Comparison of ENCODE assay signal across 16 mouse cellular contexts in genomic region chr5:139610610-139611520, GRCm38 (mm10).
DNase-seq lines count a peak whose midpoint lies in the region; ATAC-seq lines count a peak whose summit lies in the region.
"Had no signal": no experiment of that assay in that cellular context is flagged by ENCODE, and none has a peak within 500 bp of the region (broad histone marks: within the 10 kb centered on the region; RNA-seq: fewer than 3 reads in every experiment).

No protein-coding gene starts in this region.

- no peak overlapping the region for H3K4me3 ChIP-seq in hindbrain, embryonic 14.5 days (replicated peaks; ENCODE audit: low read length)
- H3K4me3 ChIP-seq in neural tube, embryonic 14.5 days (ENCODE audit: low read depth, low read length), result no peak overlapping the region
- no peak overlapping the region for H3K4me3 ChIP-seq in liver, embryonic 11.5 days (ENCODE audit: low read depth, low read length)
- H3K4me3 ChIP-seq: embryonic facial prominence, embryonic 15.5 days; myocyte had no signal

- 34% methylated on average over 28 of the region's 28 CpGs for WGBS in hindbrain, embryonic 14.5 days
- 35% methylated on average over 28 of the region's 28 CpGs for WGBS in neural tube, embryonic 14.5 days
- 74% methylated on average over 28 of the region's 28 CpGs for WGBS in liver, embryonic 11.5 days

- H3K36me3 ChIP-seq in hindbrain, embryonic 14.5 days (replicated peaks; ENCODE audit: control insufficient read depth, insufficient read depth), result no peaks in the 10 kb centered on the region
- H3K36me3 ChIP-seq in neural tube, embryonic 14.5 days (ENCODE audit: control insufficient read depth, insufficient read depth, low read length), result no peaks in the 10 kb centered on the region
- H3K36me3 ChIP-seq in liver, embryonic 11.5 days (ENCODE audit: control insufficient read depth, insufficient read depth, low read length), result no peaks in the 10 kb centered on the region
- H3K36me3 ChIP-seq: embryonic facial prominence, embryonic 15.5 days had no signal

- peaks cover 7% of the 10 kb centered on the region; the same call in 1 of the 2 replicates for H3K4me1 ChIP-seq in hindbrain, embryonic 14.5 days (replicated peaks; ENCODE audit: control insufficient read depth, insufficient read depth, low read length)
- H3K4me1 ChIP-seq in neural tube, embryonic 14.5 days (ENCODE audit: control insufficient read depth, insufficient read depth, low read length), result 0 out of 2 replicates have a peak, but pooled peaks cover 8% of the 10 kb centered on the region
- no peaks in the 10 kb centered on the region for H3K4me1 ChIP-seq in liver, embryonic 11.5 days (replicated peaks; ENCODE audit: control insufficient read depth, insufficient read depth, low read length)

- peak overlapping the region; percentile 25; the same call in 1 of the 2 replicates for H3K9ac ChIP-seq in hindbrain, embryonic 14.5 days
- 0 out of 2 replicates have a peak overlapping the region, but pooled peaks have one; percentile 21 for H3K9ac ChIP-seq in neural tube, embryonic 14.5 days (replicated peaks; ENCODE audit: low read depth, low read length)
- no peak overlapping the region for H3K9ac ChIP-seq in liver, embryonic 11.5 days (ENCODE audit: low read depth, low read length)
- H3K9ac ChIP-seq: embryonic facial prominence, embryonic 15.5 days had no signal

- no peaks in the 10 kb centered on the region for H3K9me3 ChIP-seq in hindbrain, embryonic 14.5 days (ENCODE audit: control insufficient read depth, low read length)
- no peaks in the 10 kb centered on the region for H3K9me3 ChIP-seq in neural tube, embryonic 14.5 days (ENCODE audit: control insufficient read depth, low read length)
- no peaks in the 10 kb centered on the region for H3K9me3 ChIP-seq in liver, embryonic 11.5 days (ENCODE audit: control insufficient read depth, low read length)
- H3K9me3 ChIP-seq: embryonic facial prominence, embryonic 15.5 days had no signal

- DNase-seq in left cerebral cortex, postnatal 4 days, result peak; percentile 98
- DNase-seq in left cerebral cortex, adult 18-20 months (ENCODE audit: low spot score in 2 of 2), result no peak
- DNase-seq in cerebellum, postnatal 10 days, result peak; percentile 99 to 100
- DNase-seq in hindbrain, embryonic 14.5 days (ENCODE audit: low spot score), result peak; percentile 44
- DNase-seq in T-cell, adult 2 months (ENCODE audit: low spot score), result no peak
- no peak for DNase-seq in liver, embryonic 11.5 days (ENCODE audit: low spot score)
- no peak for DNase-seq in gastrocnemius, adult 18-20 months (ENCODE audit: low spot score)
- DNase-seq: heart, adult 11 months; layer of hippocampus, postnatal 36 days; lung, adult 2 months; thymus, postnatal 4 days had no signal

- peak overlapping the region; percentile 77 for H3K27ac ChIP-seq in hindbrain, embryonic 14.5 days
- peak overlapping the region; percentile 52 for H3K27ac ChIP-seq in neural tube, embryonic 14.5 days (ENCODE audit: low read depth, low read length)
- no peak overlapping the region for H3K27ac ChIP-seq in liver, embryonic 11.5 days (ENCODE audit: low read depth, low read length)
- H3K27ac ChIP-seq: embryonic facial prominence, embryonic 15.5 days had no signal

- no peak overlapping the region for H3K4me2 ChIP-seq in hindbrain, embryonic 14.5 days (replicated peaks)
- H3K4me2 ChIP-seq in neural tube, embryonic 14.5 days (ENCODE audit: low read depth, low read length), result no peak overlapping the region
- H3K4me2 ChIP-seq in liver, embryonic 11.5 days, result no peak overlapping the region
- H3K4me2 ChIP-seq: embryonic facial prominence, embryonic 15.5 days had no signal

- ATAC-seq in hindbrain, embryonic 14.5 days (ENCODE audit: low FRiP score), result peak; percentile 74; the same call in 1 of the 2 replicates
- ATAC-seq in neural tube, embryonic 14.5 days (ENCODE audit: low read depth), result peak; percentile 52
- ATAC-seq in liver, embryonic 11.5 days (replicated peaks; ENCODE audit: low FRiP score), result no peak
- ATAC-seq: activated CD4-positive, CD25-positive, alpha-beta regulatory T cell, adult 4 months; inflammation-experienced regulatory T-cells, adult 6 months had no signal

- intact Hi-C loops in left cerebral cortex, postnatal 4 days (cut with DNase I), result no loop called here

- no peaks in the 10 kb centered on the region for H3K27me3 ChIP-seq in hindbrain, embryonic 14.5 days (ENCODE audit: control insufficient read depth, insufficient read depth, low read length)
- H3K27me3 ChIP-seq in neural tube, embryonic 14.5 days (ENCODE audit: control insufficient read depth, insufficient read depth, low read length), result no peaks in the 10 kb centered on the region
- H3K27me3 ChIP-seq in liver, embryonic 11.5 days (replicated peaks; ENCODE audit: control insufficient read depth, insufficient read depth, low read length), result peaks cover 3% of the 10 kb centered on the region; the same call in 1 of the 2 replicates

Comparison
In these comparisons a context has a peak if more than half of its experiments do, and no peak if none do; other contexts are left out.
1. DNase-seq: peak in left cerebral cortex, postnatal 4 days (single experiment), cerebellum, postnatal 10 days (2 of 2) and hindbrain, embryonic 14.5 days (single experiment); none in left cerebral cortex, adult 18-20 months (0 of 2), T-cell, adult 2 months (single experiment), liver, embryonic 11.5 days (single experiment) and gastrocnemius, adult 18-20 months (single experiment).